Mouse (Mus musculus) heart, adult 2 months (tissue): ENCODE measurements around the gene Zfx.
A peak's percentile ranks its signal among the peaks of the same experiment; 100 is the strongest.

Source experiments
- CTCF ChIP-seq: fragments of 200-600 bp; IDR thresholded peaks from 2 replicates; pipeline ENCODE4 v1.8.1; 2022; ENCODE audit warnings: antibody characterized with exemption, mild to moderate bottlenecking, moderate library complexity
- EP300 ChIP-seq: fragments of 200-500 bp; IDR thresholded peaks from 2 replicates; pipeline ENCODE4 v1.6.1; 2011; ENCODE audit warnings: low read depth, low read length, control low read depth; ENCODE audit not compliant: insufficient read depth
- POLR2A ChIP-seq: fragments of 200-500 bp; IDR thresholded peaks from 2 replicates; pipeline ENCODE4 v1.6.1; 2011; ENCODE audit warnings: mild to moderate bottlenecking, low read depth, low read length, control low read depth; ENCODE audit not compliant: insufficient read depth

GRCm38 (mm10) chrX:94123059-94123839 is at the start of gene Zfx:
- TF ChIP-seq EP300 (no peak), CTCF (peak; percentile 47), POLR2A (no peak)
